Mouse (Mus musculus): ENCODE measurements around the gene Pik3cb. TPM values are rescaled to one million over a fixed set of nuclear protein-coding genes. Genes with fewer than 3 reads are reported as not detected.
A peak's percentile ranks its signal among the peaks of the same experiment; 100 is the strongest.

The Pik3cb gene
- total RNA-seq, 2 experiments from 2014 or later = 4.6 to 12.3 TPM

- ATAC-seq (replicated peaks; ENCODE audit: poor library complexity) = no peak
Observed at GRCm38 (mm10) chr9:99016301-99016700, 124.1 kb downstream of the Pik3cb start.

GRCm38 (mm10) chr9:99009898-99010199 is 130.6 kb downstream of the Pik3cb start:
- ATAC-seq (replicated peaks; ENCODE audit: poor library complexity) = peak; percentile 33; the same call in 1 of the 2 replicates

DNA sequence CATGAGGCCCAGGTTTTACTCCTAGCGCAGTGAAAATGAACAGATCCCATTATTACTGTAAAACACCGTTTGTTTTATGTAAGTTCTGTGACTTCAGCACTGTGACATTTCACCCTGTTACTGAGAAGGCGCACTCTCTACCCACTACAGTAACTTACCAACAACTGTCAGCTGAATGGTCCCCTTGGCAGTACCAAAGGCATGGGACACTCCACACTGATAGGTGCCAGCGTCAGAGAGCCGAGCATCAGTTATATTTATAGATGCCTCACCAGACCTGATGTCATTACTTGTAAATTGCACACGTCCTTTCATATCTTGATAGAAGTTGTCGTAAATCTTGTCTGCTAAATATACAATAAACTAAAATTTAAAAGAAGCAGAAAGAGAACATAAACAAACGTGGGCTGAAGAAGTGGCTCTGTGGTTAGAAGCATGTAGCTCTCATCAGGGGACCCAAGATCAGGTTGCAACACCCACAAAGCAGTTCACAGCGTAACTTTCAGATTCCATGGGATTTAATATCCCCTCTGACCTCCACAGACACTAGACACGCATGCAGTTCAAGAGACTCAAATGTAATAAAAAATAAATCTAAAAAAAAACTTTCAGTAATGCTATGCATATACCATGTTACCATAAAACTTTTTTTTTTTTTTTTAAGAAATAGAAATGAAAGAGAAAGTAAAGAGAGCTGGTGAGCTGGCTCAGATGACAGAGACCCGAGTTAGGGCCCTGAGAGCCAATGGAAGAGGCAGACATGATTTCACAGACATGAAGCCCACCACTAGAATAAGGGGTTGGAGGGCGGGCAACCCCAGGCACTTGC is 131.1 kb downstream of the Pik3cb start:
- ATAC-seq (replicated peaks; ENCODE audit: poor library complexity) = peak; percentile 32; the same call in 1 of the 2 replicates

DNA sequence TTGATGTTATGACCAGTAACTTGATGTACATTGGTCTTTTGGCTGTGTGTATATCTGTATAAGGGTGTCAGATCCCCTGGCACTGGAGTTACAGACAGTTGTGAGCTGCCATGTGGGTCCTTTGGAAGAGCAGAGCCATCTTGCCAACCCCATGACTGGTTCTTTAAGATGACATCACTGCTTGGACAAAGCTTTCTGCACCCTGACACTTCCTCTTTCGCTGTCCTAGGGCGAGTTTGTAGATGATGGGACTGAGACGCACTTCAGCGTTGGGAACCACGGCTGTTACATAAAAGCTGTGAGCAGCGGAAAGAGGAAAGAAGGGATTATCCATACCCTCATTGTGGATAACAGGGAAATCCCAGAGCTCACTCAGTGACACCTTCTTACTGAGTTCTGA is 139.1 kb downstream of the Pik3cb start:
- ATAC-seq (replicated peaks; ENCODE audit: poor library complexity) = peak; percentile 66

DNA sequence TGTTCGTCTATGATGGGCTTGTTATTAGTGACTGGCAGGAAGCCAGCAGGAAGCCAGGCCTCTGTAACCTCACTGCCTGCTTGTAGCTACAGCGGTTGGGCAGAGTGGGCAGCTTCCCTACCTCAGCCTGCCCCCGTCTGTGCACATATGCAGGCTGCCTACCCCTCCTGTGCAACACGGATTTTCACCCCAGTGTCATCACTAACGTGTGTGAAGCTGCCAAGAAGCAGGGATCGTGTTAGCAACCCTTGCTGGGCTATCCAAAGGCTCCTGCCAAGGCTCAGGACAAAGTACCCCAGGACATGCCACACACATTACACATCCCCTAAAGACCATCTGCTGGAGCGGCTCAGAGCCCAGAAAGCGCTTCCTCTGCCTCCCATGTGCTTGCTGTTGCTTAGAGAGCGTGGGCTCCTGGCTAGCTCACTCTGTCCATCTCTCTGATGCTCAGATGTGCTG is 140.5 kb downstream of the Pik3cb start:
- peak; percentile 76 for ATAC-seq (replicated peaks; ENCODE audit: poor library complexity)

DNA sequence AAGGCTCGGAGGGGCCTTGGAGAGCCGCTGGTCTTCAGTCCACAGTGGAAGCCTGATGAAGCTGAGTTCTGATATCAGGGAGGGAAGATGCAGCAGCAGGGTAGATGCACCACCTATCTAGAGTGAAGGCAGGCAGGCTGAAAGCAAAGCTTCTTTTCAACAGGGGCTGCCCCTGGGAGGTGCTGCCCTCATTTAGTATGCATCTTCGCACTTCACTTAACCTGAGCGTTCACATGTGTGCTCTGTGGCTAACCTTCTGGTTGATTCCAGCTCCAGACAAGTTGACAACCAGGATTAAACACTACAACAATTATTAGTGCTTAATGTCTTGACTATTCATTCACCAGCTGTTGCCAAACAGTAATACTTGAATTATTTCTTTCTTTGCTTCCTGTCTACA is 146.3 kb downstream of the Pik3cb start:
- ATAC-seq (replicated peaks; ENCODE audit: poor library complexity) = no peak

DNA sequence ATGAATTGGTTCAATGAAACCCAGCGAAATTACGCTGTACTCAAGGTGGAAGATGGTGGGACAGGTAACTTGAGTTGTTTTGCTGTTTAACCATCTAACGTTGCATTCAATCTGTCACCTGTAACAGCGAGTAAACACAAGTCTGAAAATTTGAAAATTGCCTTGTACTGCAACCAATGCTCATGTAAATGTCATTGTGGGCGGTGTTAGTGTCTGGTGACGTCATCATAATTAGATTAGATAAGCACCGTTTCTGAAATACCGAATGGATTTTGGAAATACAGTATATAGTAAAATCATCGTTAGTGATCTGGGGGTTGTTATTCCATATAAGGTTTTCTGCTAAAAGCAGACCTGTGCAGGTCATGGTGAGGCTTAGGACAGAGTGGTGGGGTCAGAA is 153.3 kb downstream of the Pik3cb start:
- no peak for ATAC-seq (replicated peaks; ENCODE audit: poor library complexity)

Other genes starting within 250 kb of the Pik3cb start
- gene 7420426K07Rik, start 237.5 kb downstream of the Pik3cb start, total RNA-seq (2015) = not detected in 2 replicates
- gene 7420426K07Rik, start 237.5 kb downstream of the Pik3cb start, total RNA-seq (2017) = not detected in 2 replicates
- gene Foxl2, start 185.3 kb downstream of the Pik3cb start, total RNA-seq (2015) = not detected in 2 replicates
- gene Foxl2, start 185.3 kb downstream of the Pik3cb start, total RNA-seq (2017) = not detected in 2 replicates
- gene Faim, start 154.2 kb downstream of the Pik3cb start, total RNA-seq (2015) = 45.6 and 51.6 TPM in 2 replicates
- 115 and 117 TPM in 2 replicates for gene Faim, start 154.2 kb downstream of the Pik3cb start, total RNA-seq (2017)
- not detected in 2 replicates for gene Gm1123, start 104.9 kb downstream of the Pik3cb start, total RNA-seq (2015)
- not detected in 2 replicates for gene Gm1123, start 104.9 kb downstream of the Pik3cb start, total RNA-seq (2017)
- gene Faiml, start 96.6 kb upstream of the Pik3cb start, total RNA-seq (2015) = not detected in 2 replicates
- not detected in 2 replicates for gene Faiml, start 96.6 kb upstream of the Pik3cb start, total RNA-seq (2017)
- gene Cep70, start 102.7 kb upstream of the Pik3cb start, total RNA-seq (2015) = 25.8 and 35.4 TPM in 2 replicates
- gene Cep70, start 102.7 kb upstream of the Pik3cb start, total RNA-seq (2017) = 31.7 and 45.5 TPM in 2 replicates
- not detected in 2 replicates for gene Esyt3, start 217.9 kb upstream of the Pik3cb start, total RNA-seq (2015)
- not detected in 2 replicates for gene Esyt3, start 217.9 kb upstream of the Pik3cb start, total RNA-seq (2017)